Mouse (Mus musculus) MEL (cell line): Measurements from ENCODE around the gene Elfn2. TPM values are rescaled to one million over a fixed set of nuclear protein-coding genes. Genes with fewer than 3 reads are reported as not detected.

Source experiments
- DNase-seq: peaks from one replicate; pipeline ENCODE4 v3.0.0; 2011; ENCODE audit warnings: low read depth, low spot score
- H3K27ac ChIP-seq: 2 replicates; pipeline ENCODE4 v1.5.1; 2012; ENCODE audit warnings: low read depth, mild to moderate bottlenecking, control low read depth, low read length, moderate library complexity; ENCODE audit not compliant: control insufficient read depth
- H3K27me3 ChIP-seq, 2 experiments: fragments of 150-350 bp in 1 of 2; sonication (generic) in 1 of 2; 2 replicates each; pipeline ENCODE4 v1.6.1; 2012; ENCODE audit warnings: low read length in 2 of 2, mild to moderate bottlenecking in 2 of 2, improper control_type of control experiment in 1 of 2, moderate library complexity in 1 of 2; ENCODE audit not compliant: insufficient read depth in 2 of 2, control insufficient read depth in 1 of 2
- H3K36me3 ChIP-seq, 2 experiments: 2 replicates each; pipeline ENCODE4 v1.6.1; 2012 to 2014; ENCODE audit warnings: low read length in 2 of 2, improper control_type of control experiment in 1 of 2, inconsistent platforms in 1 of 2, mild to moderate bottlenecking in 1 of 2; ENCODE audit not compliant: insufficient read depth in 2 of 2, control insufficient read depth in 1 of 2
- H3K4me1 ChIP-seq, 2 experiments: fragments of 150-350 bp in 1 of 2; sonication (generic) in 1 of 2; 2 replicates each; pipeline ENCODE4 v1.6.1; 2012; ENCODE audit warnings: low read length in 2 of 2, improper control_type of control experiment in 1 of 2, mild to moderate bottlenecking in 1 of 2; ENCODE audit not compliant: insufficient read depth in 2 of 2, control insufficient read depth in 1 of 2
- H3K4me3 ChIP-seq, 2 experiments: fragments of 150-350 bp in 1 of 2; sonication (generic) in 1 of 2; 2 replicates each; pipeline ENCODE4 v1.5.1; 2012; ENCODE audit warnings: low read depth in 2 of 2, low read length in 2 of 2, mild to moderate bottlenecking in 2 of 2, moderate library complexity in 2 of 2, control low read depth in 1 of 2, improper control_type of control experiment in 1 of 2; ENCODE audit not compliant: control insufficient read depth in 1 of 2, insufficient read depth in 1 of 2
- H3K79me2 ChIP-seq: 2 replicates; pipeline ENCODE4 v1.6.1; 2012; ENCODE audit warnings: mild to moderate bottlenecking, low read length, moderate library complexity; ENCODE audit not compliant: control insufficient read depth, poor library complexity, insufficient read depth
- H3K9ac ChIP-seq: 2 replicates; pipeline ENCODE4 v1.6.1; 2012; ENCODE audit warnings: low read depth, mild to moderate bottlenecking, control low read depth, low read length, moderate library complexity; ENCODE audit not compliant: control insufficient read depth, poor library complexity, severe bottlenecking
- H3K9me3 ChIP-seq: fragments of 150-350 bp; sonication (generic); replicated peaks from 2 replicates; pipeline ENCODE4 v1.6.1; 2012; ENCODE audit warnings: mild to moderate bottlenecking, low read length, improper control_type of control experiment, moderate library complexity; ENCODE audit not compliant: insufficient read depth
- BHLHE40 ChIP-seq: IDR thresholded peaks from 2 replicates; pipeline ENCODE4 v1.6.1; 2012; ENCODE audit warnings: low read depth, mild to moderate bottlenecking, inconsistent platforms, low read length, improper control_type of control experiment, borderline replicate concordance
- CHD2 ChIP-seq: IDR thresholded peaks from 2 replicates; pipeline ENCODE4 v1.6.1; 2011; ENCODE audit warnings: low read length, improper control_type of control experiment
- E2F4 ChIP-seq: IDR thresholded peaks from 2 replicates; pipeline ENCODE4 v1.6.1; 2011; ENCODE audit warnings: low read depth, low read length, improper control_type of control experiment, borderline replicate concordance
- ETS1 ChIP-seq: IDR thresholded peaks from 2 replicates; pipeline ENCODE4 v1.6.1; 2012; ENCODE audit warnings: low read depth, mild to moderate bottlenecking, inconsistent platforms, low read length, improper control_type of control experiment, moderate library complexity
- GABPA ChIP-seq: IDR thresholded peaks from 2 replicates; pipeline ENCODE4 v1.6.1; 2012; ENCODE audit warnings: low read depth, mild to moderate bottlenecking, inconsistent platforms, low read length, improper control_type of control experiment, moderate library complexity
- JUND ChIP-seq: IDR thresholded peaks from 2 replicates; pipeline ENCODE4 v1.6.1; 2011; ENCODE audit warnings: low read depth, mild to moderate bottlenecking, improper control_type of control experiment, low read length
- MAFK ChIP-seq: IDR thresholded peaks from 2 replicates; pipeline ENCODE4 v1.6.1; 2011; ENCODE audit warnings: low read depth, mild to moderate bottlenecking, low read length, improper control_type of control experiment, borderline replicate concordance
- MAZ ChIP-seq: IDR thresholded peaks from 2 replicates; pipeline ENCODE4 v1.6.1; 2012; ENCODE audit warnings: low read depth, mild to moderate bottlenecking, inconsistent platforms, low read length, improper control_type of control experiment
- MXI1 ChIP-seq: IDR thresholded peaks from 2 replicates; pipeline ENCODE4 v1.6.1; 2011; ENCODE audit warnings: mild to moderate bottlenecking, low read depth, low read length, improper control_type of control experiment
- NRF1 ChIP-seq: IDR thresholded peaks from 2 replicates; pipeline ENCODE4 v1.6.1; 2014; ENCODE audit warnings: low read depth, mild to moderate bottlenecking, inconsistent platforms, low read length, improper control_type of control experiment, moderate library complexity; ENCODE audit not compliant: poor library complexity, insufficient read depth, severe bottlenecking
- RAD21 ChIP-seq: IDR thresholded peaks from 2 replicates; pipeline ENCODE4 v1.6.1; 2011; ENCODE audit warnings: mild to moderate bottlenecking, low read depth, low read length, improper control_type of control experiment
- USF2 ChIP-seq, 2 experiments: IDR thresholded peaks; 2 replicates each; pipeline ENCODE4 v1.6.1; 2011 to 2012; ENCODE audit warnings: improper control_type of control experiment in 2 of 2, low read length in 2 of 2, borderline replicate concordance in 1 of 2, inconsistent platforms in 1 of 2, low read depth in 1 of 2, mild to moderate bottlenecking in 1 of 2; ENCODE audit not compliant: insufficient read depth in 1 of 2
- ZC3H11A ChIP-seq: IDR thresholded peaks from 2 replicates; pipeline ENCODE4 v1.6.1; 2012; ENCODE audit warnings: low read depth, mild to moderate bottlenecking, inconsistent platforms, low read length, improper control_type of control experiment
- ZKSCAN1 ChIP-seq: IDR thresholded peaks from 2 replicates; pipeline ENCODE4 v1.6.1; 2012; ENCODE audit warnings: low read depth, mild to moderate bottlenecking, inconsistent platforms, low read length, improper control_type of control experiment, moderate library complexity
- polyA plus RNA-seq, 2 experiments: library from polyadenylated mRNA; stranded (reverse) in 1 of 2; unstranded in 1 of 2; fragments of >175 nt in 1 of 2; fragments of >200 nt in 1 of 2; gene quantifications; 2 replicates each; pipeline versions ENCODE4 v1.2.1 to v1.2.4; 2012; ENCODE audit warnings: low replicate concordance in 2 of 2, low read depth in 1 of 2; ENCODE audit not compliant: insufficient read length in 2 of 2, insufficient read depth in 1 of 2, missing spikeins in 1 of 2
- total RNA-seq: library from RNA; depleted of rRNA; stranded (reverse); fragments of 300-350 nt; gene quantifications from 2 replicates; pipeline ENCODE4 v1.2.3, GENCODE M21; 2012

The Elfn2 gene
- total and polyA plus RNA-seq, 3 experiments: 0.04 to 0.15 TPM; not detected in 1

GRCm38 (mm10) chr15:78686910-78687309, 31.7 kb downstream of the Elfn2 start:
- no peaks in the 10 kb centered on the region for H3K79me2 ChIP-seq
- H3K4me1 ChIP-seq: no peaks in the 10 kb centered on the region
- H3K9me3 ChIP-seq: no peaks in the 10 kb centered on the region
- H3K4me3 ChIP-seq: no peak overlapping the region
- H3K27ac ChIP-seq: no peak overlapping the region
- TF ChIP-seq ETS1 (no peak), ZC3H11A (no peak)
- DNase-seq: no peak
- no peak overlapping the region for H3K9ac ChIP-seq
- H3K36me3 ChIP-seq: no peaks in the 10 kb centered on the region
- H3K27me3 ChIP-seq: peaks cover 0 to 12% of the 10 kb centered on the region in 2 experiments; a peak in 3 of 4 replicates

- no peaks in the 10 kb centered on the region for H3K4me1 ChIP-seq
- H3K9ac ChIP-seq: no peak overlapping the region
- no peak overlapping the region for H3K4me3 ChIP-seq
- H3K36me3 ChIP-seq: no peaks in the 10 kb centered on the region
- H3K27me3 ChIP-seq: peaks cover 0 to 11% of the 10 kb centered on the region in 2 experiments; a peak in 3 of 4 replicates
- H3K9me3 ChIP-seq: no peaks in the 10 kb centered on the region
- no peak for TF ChIP-seq ETS1
- TF ChIP-seq NRF1: no peak
- TF ChIP-seq MXI1: no peak
- TF ChIP-seq ZKSCAN1: no peak
- TF ChIP-seq JUND: no peak
- TF ChIP-seq USF2 (IDR thresholded peaks at IDR 0.05; ENCODE audit: borderline replicate concordance in 1 of 2, insufficient read depth in 1 of 2, low read depth in 1 of 2, low read length in 2 of 2): no peak
- no peak for TF ChIP-seq MAZ
- TF ChIP-seq CHD2: no peak
- TF ChIP-seq MAFK: no peak
- TF ChIP-seq BHLHE40: no peak
- H3K27ac ChIP-seq: no peak overlapping the region
- H3K79me2 ChIP-seq: no peaks in the 10 kb centered on the region
- no peak for DNase-seq
These were observed 34.5 kb downstream of the Elfn2 start for GRCm38 (mm10) chr15:78684111-78684510.

GRCm38 (mm10) chr15:78683474-78683873, 35.1 kb downstream of the Elfn2 start:
- H3K9ac ChIP-seq: no peak overlapping the region
- TF ChIP-seq E2F4: no peak
- no peak for TF ChIP-seq RAD21
- TF ChIP-seq GABPA: no peak
- TF ChIP-seq BHLHE40: no peak
- no peak for TF ChIP-seq ZC3H11A
- TF ChIP-seq, all 39 proteins: peak for 0
- H3K9me3 ChIP-seq: no peaks in the 10 kb centered on the region
- H3K36me3 ChIP-seq: no peaks in the 10 kb centered on the region
- no peak overlapping the region for H3K4me3 ChIP-seq
- no peak for DNase-seq
- H3K27ac ChIP-seq: no peak overlapping the region
- no peaks in the 10 kb centered on the region for H3K79me2 ChIP-seq
- peaks cover 0 to 11% of the 10 kb centered on the region in 2 experiments; a peak in 3 of 4 replicates for H3K27me3 ChIP-seq
- H3K4me1 ChIP-seq: no peaks in the 10 kb centered on the region
